Mouse (Mus musculus) urinary bladder, adult 2 months (tissue): ENCODE measurements around the gene Gm20388. TPM values are rescaled to one million over a fixed set of nuclear protein-coding genes. Genes with fewer than 3 reads are reported as not detected.

Experiments used
- DNase-seq: peaks from one replicate; pipeline ENCODE4 v3.0.0; 2022; ENCODE audit warnings: low spot score
- polyA plus RNA-seq: library from polyadenylated mRNA; depleted of rRNA; stranded (reverse); fragments of >200 nt; gene quantifications from 2 replicates; pipeline ENCODE4 v1.2.3, GENCODE M21; 2012

The Gm20388 gene
- polyA plus RNA-seq, 1 experiment: 50.2 TPM

- no peak for DNase-seq
These were observed 344.9 kb downstream of the Gm20388 start for GRCm38 (mm10) chr8:120255406-120255987.

- DNase-seq: no peak
These were observed 346.3 kb downstream of the Gm20388 start for GRCm38 (mm10) chr8:120256958-120257357.

DNA sequence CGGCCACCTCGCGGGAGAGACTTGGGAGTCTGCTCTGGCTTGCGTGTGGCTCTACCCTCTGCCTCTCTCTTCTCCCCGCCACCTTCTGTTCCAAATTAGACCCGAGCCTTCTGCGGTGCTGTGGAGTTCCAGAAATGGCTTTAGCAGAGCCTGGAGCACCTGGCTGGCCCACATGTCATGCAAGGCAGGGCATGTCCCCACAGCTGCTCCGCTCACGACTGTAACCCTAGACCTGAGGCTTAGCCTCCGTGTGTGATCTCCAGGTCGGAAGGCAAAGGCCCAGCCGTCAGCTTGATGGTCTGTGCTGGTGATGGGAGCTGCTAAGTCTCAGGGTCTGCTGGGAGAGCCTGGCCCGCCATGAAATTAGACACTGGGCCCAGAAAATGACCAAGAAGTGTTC is 348.6 kb downstream of the Gm20388 start:
- no peak for DNase-seq

DNA sequence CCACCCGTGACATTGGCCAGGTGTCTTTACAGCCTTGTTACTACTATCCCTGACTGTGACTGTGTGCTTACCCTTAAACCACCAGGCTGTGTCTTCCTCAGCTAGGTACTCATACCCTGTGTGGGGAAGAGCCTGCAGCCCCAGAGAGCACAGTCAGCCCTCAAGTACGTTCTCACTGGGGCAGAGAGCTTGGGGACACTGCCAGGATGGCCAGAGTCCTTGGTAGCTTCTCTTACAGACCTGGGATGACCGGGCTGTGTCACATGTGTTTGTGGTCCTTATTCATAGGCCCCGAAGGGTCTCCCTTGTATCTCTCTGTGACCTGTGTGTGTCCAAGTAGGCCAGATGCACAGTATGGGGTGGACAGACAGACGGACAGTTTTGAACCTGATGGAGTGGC is 350.0 kb downstream of the Gm20388 start:
- no peak for DNase-seq

DNA sequence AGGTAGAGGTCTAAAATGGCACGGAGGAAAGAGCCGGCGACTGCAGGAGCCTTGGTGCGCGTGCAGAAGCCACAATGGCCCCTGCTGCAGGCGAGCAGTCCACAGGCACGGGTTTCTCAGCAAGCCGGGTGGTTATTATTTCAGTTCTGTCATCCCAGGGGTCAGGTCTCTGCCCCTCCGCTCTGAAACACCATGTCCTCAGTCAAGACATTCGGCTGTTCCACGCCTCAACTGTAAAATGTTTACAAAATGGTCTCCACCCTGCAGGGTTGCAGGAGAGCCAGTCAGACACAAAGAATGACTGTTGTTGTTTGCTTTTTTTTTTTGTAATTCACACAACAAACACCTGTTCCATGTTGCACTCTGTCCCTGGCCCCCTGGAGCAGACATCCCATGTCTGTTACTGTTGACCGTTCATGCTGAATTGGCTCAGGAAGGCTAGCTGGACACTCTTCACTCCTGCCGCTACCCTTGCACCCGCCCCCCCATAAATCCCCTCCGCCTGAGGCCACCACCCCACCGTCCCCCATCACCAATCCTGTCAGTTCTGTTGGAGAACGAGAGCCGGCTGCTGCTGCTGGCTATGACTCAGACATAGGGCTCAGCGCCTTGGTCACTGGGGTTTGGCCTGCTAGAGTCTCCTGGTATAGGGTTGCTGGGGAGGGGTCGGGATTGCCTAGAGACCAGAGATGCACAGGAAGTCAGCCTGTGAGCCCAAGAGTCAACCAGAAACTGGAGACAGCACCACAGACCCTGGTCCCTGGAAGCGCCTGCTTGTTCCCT is 350.9 kb downstream of the Gm20388 start:
- DNase-seq: no peak

- DNase-seq: no peak
These were observed 353.2 kb downstream of the Gm20388 start for GRCm38 (mm10) chr8:120263879-120264278.

DNA sequence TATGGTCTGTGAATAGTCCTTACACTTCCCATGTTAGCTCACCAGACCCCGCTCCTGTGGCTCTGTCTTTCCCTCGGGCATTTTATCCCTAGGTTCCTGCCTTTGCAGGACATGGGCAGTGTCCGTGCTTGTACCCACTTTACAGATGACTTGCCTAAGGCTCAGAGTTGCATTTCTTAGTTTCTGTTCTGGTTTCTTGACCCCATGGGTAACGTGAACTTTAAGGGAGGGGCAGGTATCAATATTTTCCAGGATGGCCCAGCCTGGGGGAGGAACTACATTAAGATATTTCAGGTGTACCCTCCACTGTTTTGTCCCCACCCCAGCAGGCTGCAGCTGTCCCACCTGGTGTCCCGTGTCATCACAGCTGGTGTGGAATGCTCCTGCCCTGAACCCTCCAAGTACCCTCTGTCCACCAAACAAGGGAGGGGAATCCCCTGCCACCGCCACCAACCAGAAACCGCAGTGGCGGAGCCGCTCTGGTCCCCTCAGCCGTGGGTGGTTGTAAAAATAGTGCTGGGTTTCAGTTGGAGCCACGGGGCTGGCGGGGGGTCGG is 353.8 kb downstream of the Gm20388 start:
- no peak for DNase-seq

GRCm38 (mm10) chr8:120264944-120265453 is 354.4 kb downstream of the Gm20388 start:
- DNase-seq: no peak

DNA sequence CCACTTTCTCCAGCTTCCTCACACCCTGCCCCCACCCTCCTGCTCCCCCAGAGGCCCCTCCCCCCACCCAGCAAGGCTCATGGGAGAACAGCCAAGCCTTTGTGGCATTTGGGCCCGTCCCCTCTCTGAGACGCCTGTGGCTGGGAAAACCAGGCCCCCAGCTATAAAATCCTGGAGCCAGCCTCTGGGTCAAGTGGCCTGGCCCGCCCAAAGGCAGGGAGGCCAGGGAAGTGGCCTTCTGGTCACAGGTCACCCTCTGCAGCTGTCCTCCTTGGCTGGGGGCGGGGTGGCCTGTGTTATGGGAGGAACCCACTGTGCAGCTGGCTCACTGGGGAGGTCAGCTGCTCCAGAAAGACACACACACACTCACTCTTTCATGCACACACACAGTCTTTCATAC is 354.8 kb downstream of the Gm20388 start:
- DNase-seq: no peak

GRCm38 (mm10) chr8:120268541-120268980 is 357.9 kb downstream of the Gm20388 start:
- DNase-seq: no peak

- no peak for DNase-seq
These were observed 359.8 kb downstream of the Gm20388 start for GRCm38 (mm10) chr8:120270449-120270848.

- no peak for DNase-seq
These were observed 362.8 kb downstream of the Gm20388 start for GRCm38 (mm10) chr8:120273430-120273829.

GRCm38 (mm10) chr8:120276051-120276890 is 365.6 kb downstream of the Gm20388 start:
- peak; percentile 83 for DNase-seq

- DNase-seq: no peak
These were observed 366.3 kb downstream of the Gm20388 start for GRCm38 (mm10) chr8:120276891-120277426.

GRCm38 (mm10) chr8:120278009-120278408 is 367.4 kb downstream of the Gm20388 start:
- no peak for DNase-seq

- DNase-seq: no peak
These were observed 368.8 kb downstream of the Gm20388 start for GRCm38 (mm10) chr8:120279418-120279817.

- DNase-seq: no peak
These were observed 370.8 kb downstream of the Gm20388 start for GRCm38 (mm10) chr8:120281487-120281886.

- no peak for DNase-seq
These were observed 371.8 kb downstream of the Gm20388 start for GRCm38 (mm10) chr8:120282465-120282864.

GRCm38 (mm10) chr8:120284265-120284664 is 373.6 kb downstream of the Gm20388 start:
- no peak for DNase-seq

GRCm38 (mm10) chr8:120285033-120285432 is 374.4 kb downstream of the Gm20388 start:
- no peak for DNase-seq

DNA sequence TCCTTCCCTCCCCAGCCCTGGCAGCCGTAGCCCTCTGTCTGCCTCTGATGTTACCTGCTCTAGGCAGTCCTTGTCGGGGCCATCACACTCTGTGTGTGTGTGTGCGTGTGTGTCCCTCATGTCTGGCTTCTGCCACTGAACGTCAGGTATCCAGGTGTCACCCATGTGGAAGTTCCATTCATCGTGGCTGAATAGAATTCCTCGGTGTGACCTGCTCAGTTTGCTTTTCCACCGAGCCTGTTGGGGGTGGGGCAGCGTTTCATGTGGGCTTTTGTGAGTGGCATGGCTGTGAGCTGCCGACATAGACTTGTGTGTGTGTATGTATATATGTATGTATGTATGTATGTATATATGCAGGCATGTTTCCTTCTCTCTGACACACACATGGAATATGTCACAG is 375.2 kb downstream of the Gm20388 start:
- DNase-seq: no peak
